Mouse (Mus musculus) mammary gland, adult 2 months (tissue): Measurements from ENCODE around the gene Vmn1r25. TPM values are rescaled to one million over a fixed set of nuclear protein-coding genes. Genes with fewer than 3 reads are reported as not detected.

Experiments used
- polyA plus RNA-seq: library from polyadenylated mRNA; depleted of rRNA; stranded (reverse); fragments of >200 nt; gene quantifications from 2 replicates; pipeline ENCODE4 v1.2.3, GENCODE M21; 2012; ENCODE audit warnings: low replicate concordance; rRNA removed

Vmn1r25 gene
- not detected in 2 replicates for polyA plus RNA-seq

GRCm38 (mm10) chr6:57980710-57981109 lies at the start of gene Vmn1r25:
Vmn1r25 (minus strand) TSS chr6:57980810.

GRCm38 (mm10) chr6:58015059-58015458 lies 34.4 kb upstream of the Vmn1r25 start, which contains the start of gene Vmn1r26:
Vmn1r26 (minus strand) TSS chr6:58015159.

GRCm38 (mm10) chr6:57961403-57961802 lies 19.2 kb downstream of the Vmn1r25 start, which contains the start of gene Vmn1r24:
Vmn1r24 (minus strand) TSS chr6:57961503.

Other genes starting within 250 kb of the Vmn1r25 start
- 16.2 and 23.3 TPM in 2 replicates for gene Vopp1, start 155.7 kb downstream of the Vmn1r25 start, polyA plus RNA-seq
- gene Vmn1r21, start 130.5 kb downstream of the Vmn1r25 start, polyA plus RNA-seq: not detected in 2 replicates
- not detected in 2 replicates for gene Vmn1r22, start 72.8 kb downstream of the Vmn1r25 start, polyA plus RNA-seq
- gene Vmn1r23, start 54.0 kb downstream of the Vmn1r25 start, polyA plus RNA-seq: not detected in 2 replicates
- not detected in 2 replicates for gene Vmn1r24, start 19.3 kb downstream of the Vmn1r25 start, polyA plus RNA-seq
- not detected in 2 replicates for gene Vmn1r26, start 34.3 kb upstream of the Vmn1r25 start, polyA plus RNA-seq
- not detected in 2 replicates for gene Vmn1r27, start 238.0 kb upstream of the Vmn1r25 start, polyA plus RNA-seq